Mouse (Mus musculus) heart, postnatal 0 days (tissue): ENCODE measurements at regions not wholly inside any gene's neighbourhood (a gene's known extent, or its start where the extent isn't known, plus 50 kb on each side); places are given as distances from the start of the nearest gene placed in this dataset.

ENCODE experiments used
- CTCF ChIP-seq: IDR thresholded peaks from 2 replicates; pipeline ENCODE4 v1.5.1; 2016; ENCODE audit warnings: antibody characterized with exemption, control low read depth, low read depth
- EP300 ChIP-seq: IDR thresholded peaks from 2 replicates; pipeline ENCODE4 v1.6.1; 2016; ENCODE audit warnings: antibody characterized with exemption, low read depth

- TF ChIP-seq CTCF (no peak), EP300 (no peak)
Observed at GRCm38 (mm10) chr11:16649599-16649998, 102.4 kb upstream of the Egfr start.
